Mouse (Mus musculus) liver, embryonic 12.5 days (tissue): Measurements from ENCODE around the gene Rassf4. TPM values are rescaled to one million over a fixed set of nuclear protein-coding genes. Genes with fewer than 3 reads are reported as not detected.

Experiments used
- ATAC-seq: fragments of 200-750 bp; cut with Nextera tagmentation; 2 replicates; pipeline ENCODE4 v1.8.0; 2017; ENCODE audit warnings: moderate number of reproducible peaks, mild to moderate bottlenecking, moderate library complexity
- H3K27ac ChIP-seq: fragments of 300-500 bp; sonication (generic); 2 replicates; pipeline ENCODE4 v1.5.1; 2016; ENCODE audit warnings: mild to moderate bottlenecking
- H3K27me3 ChIP-seq: fragments of 300-500 bp; sonication (generic); replicated peaks from 2 replicates; pipeline ENCODE4 v1.6.1; 2016; ENCODE audit warnings: mild to moderate bottlenecking, moderate library complexity
- H3K36me3 ChIP-seq: fragments of 300-500 bp; sonication (generic); 2 replicates; pipeline ENCODE4 v1.6.1; 2016; ENCODE audit warnings: mild to moderate bottlenecking, moderate library complexity
- H3K4me1 ChIP-seq: fragments of 300-500 bp; sonication (generic); 2 replicates; pipeline ENCODE4 v1.6.1; 2016
- H3K4me2 ChIP-seq: fragments of 300-500 bp; sonication (generic); 2 replicates; pipeline ENCODE4 v1.6.1; 2016; ENCODE audit warnings: mild to moderate bottlenecking, moderate library complexity
- H3K4me3 ChIP-seq: fragments of 300-500 bp; sonication (generic); 2 replicates; pipeline ENCODE4 v1.5.1; 2016; ENCODE audit warnings: mild to moderate bottlenecking, moderate library complexity
- H3K9ac ChIP-seq: fragments of 300-500 bp; sonication (generic); 2 replicates; pipeline ENCODE4 v1.6.1; 2016; ENCODE audit warnings: mild to moderate bottlenecking, moderate library complexity
- H3K9me3 ChIP-seq: fragments of 300-500 bp; sonication (generic); replicated peaks from 2 replicates; pipeline ENCODE4 v1.6.1; 2016; ENCODE audit warnings: mild to moderate bottlenecking, moderate library complexity
- WGBS: fragments of 180-500 bp; shearing (Covaris S2); methylation state at CpG from one replicate; pipeline ENCODE4 v1.1.7; 2016; ENCODE audit not compliant: insufficient replicate concordance; 5-methylcytosine and 5-hydroxymethylcytosine counted together
- polyA plus RNA-seq: library from polyadenylated mRNA; unstranded; fragments of >200 nt; fragmentation: Nextera tagmentation; extraction: Ambion mirVana; gene quantifications from 2 replicates; pipeline ENCODE4 v1.2.1, GENCODE M21; 2016

Gene Rassf4
- polyA plus RNA-seq, 1 experiment from 2014 or later = 4.0 TPM

DNA sequence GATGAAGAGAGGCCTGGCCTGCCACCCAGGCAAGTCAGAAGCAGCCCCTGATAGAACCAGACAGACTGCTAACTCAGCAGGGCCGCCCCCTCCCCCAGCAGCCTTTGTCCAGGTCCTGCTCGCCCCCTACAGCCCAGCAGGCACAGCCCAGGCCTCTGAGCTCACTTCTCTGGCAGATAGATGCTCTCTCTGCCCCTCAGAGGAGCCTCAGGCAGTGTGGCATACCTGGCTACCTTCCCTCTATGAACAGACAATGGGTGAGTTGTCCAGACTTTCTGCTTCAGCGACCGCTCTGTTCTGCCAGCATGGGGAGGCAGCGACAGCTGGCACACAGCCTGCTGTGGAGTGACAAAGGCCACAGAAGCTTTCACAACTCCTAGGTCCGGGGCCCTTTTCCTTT, 3.6 kb downstream of the Rassf4 start:
- Histone ChIP-seq H3K27me3 (peaks cover 24% of the 10 kb centered on the region), H3K4me1 (peaks cover 21% of the 10 kb centered on the region), H3K9ac (no peak overlapping the region), H3K4me2 (no peak overlapping the region), H3K9me3 (no peaks in the 10 kb centered on the region), H3K4me3 (no peak overlapping the region), H3K36me3 (no peaks in the 10 kb centered on the region), H3K27ac (no peak overlapping the region)
- ATAC-seq = no peak
- 49% methylated on average over 6 of the region's 6 CpGs for WGBS

DNA sequence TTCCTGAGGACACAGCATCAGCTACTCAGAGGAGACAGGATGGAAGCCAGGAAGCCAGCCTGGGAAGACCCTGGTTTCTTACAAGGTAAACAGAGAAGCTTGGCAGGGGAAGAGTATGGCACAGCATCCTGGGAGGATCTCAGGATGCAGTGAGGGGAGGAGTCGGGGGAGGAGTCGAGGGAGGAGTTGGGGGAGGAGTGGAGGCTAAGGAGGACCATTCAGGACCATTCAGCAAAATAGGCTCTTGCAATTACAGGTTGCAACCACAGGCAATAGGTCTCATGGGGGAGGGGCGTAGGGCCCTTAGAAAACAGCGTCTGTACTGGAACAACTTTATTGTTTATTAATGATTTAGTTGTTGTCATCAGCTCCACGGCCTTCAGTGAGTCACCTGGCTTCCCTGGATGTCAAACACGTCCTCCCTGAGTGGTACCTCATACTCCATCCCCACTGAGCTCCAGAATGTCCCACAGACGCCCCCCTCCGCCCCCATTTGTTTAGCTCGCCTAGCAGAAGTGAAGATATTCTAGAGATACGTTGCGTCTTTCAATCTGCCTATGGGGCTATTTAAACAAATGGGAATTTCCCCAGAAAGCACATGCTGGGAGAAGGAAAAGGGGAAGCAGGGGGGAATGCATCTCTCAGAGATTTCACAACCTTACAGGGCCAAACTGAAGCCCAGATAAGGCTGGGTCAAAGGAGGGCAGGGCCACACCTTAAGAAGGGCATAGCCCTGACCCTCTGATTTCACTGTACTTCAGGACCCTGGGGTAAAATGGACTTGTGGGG, 4.9 kb downstream of the Rassf4 start:
- Histone ChIP-seq H3K27ac (no peak overlapping the region), H3K4me1 (peaks cover 10% of the 10 kb centered on the region), H3K4me3 (no peak overlapping the region), H3K9ac (no peak overlapping the region), H3K27me3 (peaks cover 24% of the 10 kb centered on the region), H3K9me3 (no peaks in the 10 kb centered on the region), H3K36me3 (no peaks in the 10 kb centered on the region), H3K4me2 (no peak overlapping the region)
- no peak; the same call in 1 of the 2 replicates for ATAC-seq
- WGBS = 30% methylated on average over 11 of the region's 11 CpGs

DNA sequence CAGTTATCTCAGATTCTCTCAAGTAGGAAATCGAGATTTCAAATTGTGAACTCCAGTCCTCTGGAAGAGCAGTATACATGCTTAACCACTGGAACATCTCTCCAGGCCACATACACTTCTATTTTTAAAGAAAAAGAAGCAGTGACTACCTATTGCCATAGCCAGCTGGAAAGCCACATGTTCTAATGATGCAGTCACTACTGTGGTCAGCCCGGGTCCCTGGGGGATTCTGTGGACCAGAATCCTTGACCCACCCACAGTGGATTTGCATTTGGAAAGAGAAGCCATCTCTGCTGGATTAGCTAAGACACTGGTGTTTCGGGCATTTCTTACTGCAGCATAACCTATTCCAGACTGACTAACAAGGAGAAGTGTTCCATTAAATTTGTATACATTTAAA, 6.4 kb downstream of the Rassf4 start:
- Histone ChIP-seq H3K4me2 (no peak overlapping the region), H3K9me3 (no peaks in the 10 kb centered on the region), H3K4me3 (no peak overlapping the region), H3K4me1 (no peaks in the 10 kb centered on the region), H3K9ac (no peak overlapping the region), H3K36me3 (no peaks in the 10 kb centered on the region), H3K27me3 (peaks cover 15% of the 10 kb centered on the region), H3K27ac (no peak overlapping the region)
- no peak for ATAC-seq
- 53% methylated on average over 3 of the region's 3 CpGs for WGBS

DNA sequence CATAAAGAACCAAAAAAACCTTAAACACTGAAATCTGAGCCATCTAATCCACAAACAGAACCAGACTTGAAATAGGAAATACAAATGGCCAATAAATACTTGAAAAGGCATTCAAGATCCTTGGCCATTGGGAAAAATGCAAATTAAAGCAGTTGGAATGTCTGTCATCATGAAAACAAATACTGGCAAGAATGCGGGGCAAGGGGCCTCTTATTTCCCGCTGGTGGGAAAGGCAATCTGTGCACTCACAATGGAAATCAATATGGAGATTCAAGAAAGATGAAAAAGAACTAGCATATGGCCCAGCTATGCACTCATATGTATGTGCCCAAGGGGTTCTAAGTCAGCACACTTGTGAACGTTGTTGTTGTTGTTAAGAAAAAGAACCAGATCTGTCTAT, 6.9 kb downstream of the Rassf4 start:
- ATAC-seq = no peak
- 72% methylated on average over 3 of the region's 3 CpGs for WGBS
- H3K27me3 ChIP-seq = peaks cover 11% of the 10 kb centered on the region
- H3K9ac ChIP-seq = no peak overlapping the region
- no peaks in the 10 kb centered on the region for H3K36me3 ChIP-seq
- H3K9me3 ChIP-seq = no peaks in the 10 kb centered on the region
- no peak overlapping the region for H3K27ac ChIP-seq
- no peaks in the 10 kb centered on the region for H3K4me1 ChIP-seq
- H3K4me3 ChIP-seq = no peak overlapping the region
- no peak overlapping the region for H3K4me2 ChIP-seq

DNA sequence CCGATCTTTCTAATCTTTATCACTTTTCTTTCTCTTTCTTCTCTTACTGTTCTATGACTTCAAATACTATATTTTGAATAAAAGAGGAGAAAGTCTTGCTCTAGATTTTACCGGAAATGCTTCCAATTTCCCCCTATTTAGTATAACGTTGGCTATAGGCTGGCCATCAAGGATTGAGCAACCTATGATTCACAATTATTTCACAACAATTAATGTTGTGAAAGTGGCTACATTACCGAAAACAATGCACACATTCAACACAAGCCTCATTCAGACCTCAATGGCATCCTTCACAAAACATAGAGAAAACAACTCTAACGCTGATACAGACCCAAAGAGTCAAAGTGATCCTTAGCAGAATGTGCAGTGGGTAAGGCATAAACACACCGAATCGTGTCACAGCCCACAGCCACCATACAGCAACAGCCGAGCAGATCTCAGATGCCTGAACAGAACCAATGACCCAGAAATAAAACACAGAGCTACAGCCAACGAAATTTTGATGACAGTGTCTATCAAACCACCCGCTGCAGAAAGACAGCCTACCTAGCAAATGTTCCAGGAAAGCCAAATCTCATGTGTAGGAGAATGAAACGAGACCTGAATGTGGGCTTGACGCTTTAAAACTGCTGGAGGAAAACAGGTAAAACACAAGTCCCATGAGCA, 7.5 kb downstream of the Rassf4 start:
- no peak for ATAC-seq
- Histone ChIP-seq H3K4me1 (no peaks in the 10 kb centered on the region), H3K36me3 (no peaks in the 10 kb centered on the region), H3K9me3 (no peaks in the 10 kb centered on the region), H3K4me2 (no peak overlapping the region), H3K9ac (no peak overlapping the region), H3K27ac (no peak overlapping the region), H3K27me3 (peaks cover 6% of the 10 kb centered on the region; the same call in 1 of the 2 replicates), H3K4me3 (no peak overlapping the region)
- 69% methylated on average over 12 of the region's 12 CpGs for WGBS

DNA sequence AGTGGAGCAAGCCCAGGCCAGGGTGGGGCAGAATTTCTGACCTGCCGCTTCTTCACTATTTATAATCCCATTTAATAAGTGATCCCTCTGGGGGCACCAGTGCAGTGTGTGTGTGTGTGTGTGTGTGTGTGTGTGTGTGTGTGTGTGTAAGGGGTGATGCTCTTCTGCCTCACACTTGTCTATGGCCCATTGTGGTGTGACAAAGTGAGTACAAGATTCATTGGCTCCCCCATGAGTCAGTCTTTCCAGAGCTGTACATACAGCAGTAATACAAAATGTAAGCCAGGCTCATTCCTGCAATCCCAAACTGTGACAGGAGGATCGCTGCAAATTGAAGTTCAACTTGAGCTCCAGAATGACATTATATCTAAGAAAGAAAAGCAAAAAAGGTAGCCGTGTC, 8.9 kb downstream of the Rassf4 start:
- Histone ChIP-seq H3K4me3 (no peak overlapping the region), H3K4me2 (no peak overlapping the region), H3K4me1 (no peaks in the 10 kb centered on the region), H3K9ac (no peak overlapping the region), H3K9me3 (no peaks in the 10 kb centered on the region), H3K27me3 (no peaks in the 10 kb centered on the region), H3K36me3 (no peaks in the 10 kb centered on the region), H3K27ac (no peak overlapping the region)
- 63% methylated on average over 3 of the region's 3 CpGs for WGBS
- ATAC-seq = no peak

DNA sequence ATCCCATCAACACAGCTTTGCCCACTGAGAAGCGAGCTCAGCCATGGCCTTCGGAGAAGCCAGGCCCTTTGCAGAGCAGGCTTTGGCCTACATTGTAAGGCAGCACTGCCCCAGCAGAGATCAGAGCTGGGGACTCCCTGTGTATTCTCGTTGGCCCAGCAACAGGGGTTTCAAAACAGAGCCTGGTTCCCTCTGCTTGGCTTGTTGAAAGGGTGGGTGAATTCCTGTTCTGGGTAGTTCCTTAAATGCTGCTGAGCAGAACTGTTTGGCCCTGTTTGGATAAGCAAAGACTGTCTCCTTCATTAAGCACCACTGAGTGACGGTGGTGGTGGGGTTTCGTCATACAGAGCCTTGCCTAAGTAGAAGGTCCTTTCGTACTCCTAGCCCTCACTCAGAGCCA, 9.7 kb downstream of the Rassf4 start:
- Histone ChIP-seq H3K4me2 (no peak overlapping the region), H3K27ac (no peak overlapping the region), H3K4me3 (no peak overlapping the region), H3K9me3 (no peaks in the 10 kb centered on the region), H3K9ac (no peak overlapping the region), H3K27me3 (no peaks in the 10 kb centered on the region), H3K36me3 (no peaks in the 10 kb centered on the region), H3K4me1 (no peaks in the 10 kb centered on the region)
- no peak for ATAC-seq
- WGBS = 56% methylated on average over 6 of the region's 6 CpGs

DNA sequence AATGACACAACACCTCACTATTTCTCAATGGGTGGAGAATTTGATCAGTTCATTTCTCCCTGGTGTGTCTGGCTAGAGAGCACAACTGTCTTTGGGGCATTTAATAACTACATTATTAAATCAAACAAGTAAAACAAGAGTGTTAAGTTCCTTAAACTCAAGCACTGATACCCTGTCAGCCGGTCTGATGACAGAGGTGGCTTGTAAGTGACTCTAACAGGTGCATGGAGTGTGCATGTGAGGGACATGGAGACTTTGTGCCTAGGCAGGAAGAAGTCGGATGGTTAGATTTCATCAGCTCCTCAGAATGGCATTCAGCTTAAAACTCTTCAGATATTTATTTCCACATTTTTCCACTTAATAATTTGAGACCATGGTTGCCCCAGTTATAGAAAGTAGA, 10.4 kb downstream of the Rassf4 start:
- no peaks in the 10 kb centered on the region for H3K4me1 ChIP-seq
- no peak overlapping the region for H3K4me2 ChIP-seq
- H3K4me3 ChIP-seq = no peak overlapping the region
- ATAC-seq = no peak
- no peak overlapping the region for H3K9ac ChIP-seq
- 75% methylated on average over 2 of the region's 2 CpGs for WGBS
- H3K9me3 ChIP-seq = no peaks in the 10 kb centered on the region
- no peaks in the 10 kb centered on the region for H3K36me3 ChIP-seq
- no peaks in the 10 kb centered on the region for H3K27me3 ChIP-seq
- no peak overlapping the region for H3K27ac ChIP-seq

DNA sequence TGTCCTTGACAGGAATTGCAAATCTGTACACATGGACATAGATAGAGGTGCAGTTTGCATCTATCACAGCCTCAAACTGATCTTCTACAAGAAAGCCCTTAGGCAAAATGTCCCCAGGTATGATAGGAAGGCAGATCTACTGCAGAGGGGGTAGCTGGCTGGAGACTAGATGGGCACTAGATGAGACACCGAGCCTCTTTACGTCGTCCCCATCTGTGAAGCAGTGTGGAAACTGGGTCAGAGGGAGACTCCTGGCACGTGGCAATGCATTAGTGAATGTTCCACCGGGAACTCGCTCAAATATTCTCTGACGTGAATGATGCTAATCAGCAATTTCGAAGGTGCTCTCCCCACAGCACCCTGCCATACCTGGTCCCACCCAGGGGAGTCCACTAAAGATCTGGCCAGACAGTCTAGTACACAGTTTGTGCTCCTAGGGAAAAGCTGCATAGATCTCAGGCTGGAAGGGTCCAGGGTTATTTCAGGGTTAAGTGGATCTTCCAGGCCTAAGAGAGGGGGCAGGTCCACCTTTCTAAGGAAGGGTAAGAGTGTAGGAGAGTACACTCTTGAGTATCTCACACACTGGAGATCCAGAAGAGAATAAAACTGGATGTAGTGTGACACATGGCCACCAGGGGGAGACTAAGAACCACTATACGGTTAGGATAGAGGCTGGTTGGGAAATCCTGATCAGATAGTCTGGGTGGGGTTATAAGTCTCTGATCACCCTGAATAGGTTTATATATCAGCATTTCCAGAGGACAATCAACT, 19.9 kb downstream of the Rassf4 start:
- Histone ChIP-seq H3K9ac (no peak overlapping the region), H3K9me3 (peaks cover 7% of the 10 kb centered on the region; the same call in 1 of the 2 replicates), H3K27me3 (no peaks in the 10 kb centered on the region), H3K4me1 (peaks cover 16% of the 10 kb centered on the region), H3K36me3 (no peaks in the 10 kb centered on the region), H3K4me2 (no peak overlapping the region), H3K27ac (no peak overlapping the region), H3K4me3 (no peak overlapping the region)
- 53% methylated on average over 9 of the region's 9 CpGs for WGBS
- 0 out of 2 replicates have a peak, but pooled peaks have one; percentile 16 for ATAC-seq

DNA sequence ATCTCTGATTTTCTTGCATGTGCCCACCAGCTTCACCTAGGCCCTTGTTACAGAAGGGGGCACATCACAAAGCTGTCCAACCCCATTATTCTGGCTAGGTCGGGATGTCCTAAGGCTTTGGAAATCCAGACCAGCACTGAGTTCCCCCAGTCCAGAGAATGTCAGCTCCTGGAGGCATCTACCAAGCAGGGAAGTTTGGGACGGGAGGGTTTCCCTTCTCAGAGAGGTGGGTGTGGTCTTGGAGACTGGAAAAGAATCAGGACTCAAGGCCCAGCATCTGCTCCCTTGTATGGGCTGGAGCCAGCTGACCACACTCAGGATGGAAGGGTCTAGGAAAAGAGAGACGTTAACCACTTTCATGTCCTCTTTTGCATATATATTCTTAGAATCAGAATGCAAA, 20.6 kb downstream of the Rassf4 start:
- Histone ChIP-seq H3K4me3 (no peak overlapping the region), H3K9ac (no peak overlapping the region), H3K4me2 (no peak overlapping the region), H3K36me3 (no peaks in the 10 kb centered on the region), H3K9me3 (peaks cover 7% of the 10 kb centered on the region; the same call in 1 of the 2 replicates), H3K27me3 (no peaks in the 10 kb centered on the region), H3K27ac (no peak overlapping the region), H3K4me1 (peaks cover 16% of the 10 kb centered on the region)
- 55% methylated on average over 3 of the region's 3 CpGs for WGBS
- no peak for ATAC-seq

DNA sequence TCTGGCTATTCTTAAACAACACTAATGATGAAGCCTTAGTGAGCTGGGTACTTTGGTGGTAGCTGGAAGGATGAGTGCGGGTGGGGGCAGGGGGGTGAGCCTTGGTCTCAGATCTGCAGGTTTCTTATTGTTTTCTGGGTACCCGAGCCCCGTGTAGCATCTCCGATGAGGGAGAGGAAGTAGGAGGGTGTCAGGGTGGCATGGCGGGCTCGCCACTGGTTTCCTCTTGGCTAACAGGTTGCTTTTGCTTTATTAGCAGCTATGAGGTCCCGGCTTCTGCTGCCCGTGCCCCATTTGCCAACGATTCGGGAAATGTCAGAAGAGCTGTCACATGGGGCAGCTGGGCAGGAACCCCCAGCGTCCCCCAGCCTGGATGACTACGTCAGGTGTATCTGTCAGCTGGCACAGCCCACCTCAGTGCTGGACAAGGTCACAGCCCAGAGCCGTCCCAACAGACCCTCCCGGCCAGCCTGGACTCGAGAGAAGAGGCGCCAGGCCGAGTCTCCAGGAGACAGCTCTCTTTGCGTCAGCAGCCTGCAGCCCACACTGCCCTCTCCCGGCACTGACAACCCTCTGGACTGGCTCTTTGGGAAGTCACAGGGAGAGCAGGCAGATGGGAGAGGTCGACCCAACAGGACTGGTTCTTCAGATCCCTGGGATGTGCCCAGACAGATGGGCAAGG, 22.2 kb downstream of the Rassf4 start:
- Histone ChIP-seq H3K4me1 (peaks cover 16% of the 10 kb centered on the region), H3K27me3 (no peaks in the 10 kb centered on the region), H3K36me3 (no peaks in the 10 kb centered on the region), H3K27ac (no peak overlapping the region), H3K9me3 (peaks cover 2% of the 10 kb centered on the region; the same call in 1 of the 2 replicates), H3K9ac (no peak overlapping the region), H3K4me2 (peak overlapping the region; percentile 10; the same call in 1 of the 2 replicates), H3K4me3 (0 out of 2 replicates have a peak overlapping the region, but pooled peaks have one; percentile 4)
- 48% methylated on average over 20 of the region's 20 CpGs for WGBS
- peak; percentile 10; the same call in 1 of the 2 replicates for ATAC-seq
